Mouse (Mus musculus) hindbrain, embryonic 16.5 days (tissue): ENCODE data around the gene Tmx4. TPM values are rescaled to one million over a fixed set of nuclear protein-coding genes. Genes with fewer than 3 reads are reported as not detected.

Experiments used
- ATAC-seq: fragments of 200-750 bp; cut with Nextera tagmentation; 2 replicates; pipeline ENCODE4 v1.8.0; 2017; ENCODE audit warnings: moderate TSS enrichment, moderate library complexity
- H3K27ac ChIP-seq: fragments of 300-500 bp; sonication (generic); 2 replicates; pipeline ENCODE4 v1.5.1; 2014; ENCODE audit warnings: low read depth, mild to moderate bottlenecking, control low read depth, low read length, moderate library complexity
- H3K27me3 ChIP-seq: fragments of 300-500 bp; sonication (generic); replicated peaks from 2 replicates; pipeline ENCODE4 v1.6.1; 2014; ENCODE audit warnings: low read length; ENCODE audit not compliant: control insufficient read depth, insufficient read depth
- H3K36me3 ChIP-seq: fragments of 300-500 bp; sonication (generic); 2 replicates; pipeline ENCODE4 v1.6.1; 2014; ENCODE audit warnings: mild to moderate bottlenecking, low read length, moderate library complexity, mixed read lengths; ENCODE audit not compliant: control insufficient read depth, insufficient read depth
- H3K4me1 ChIP-seq: fragments of 300-500 bp; sonication (generic); 2 replicates; pipeline ENCODE4 v1.6.1; 2014; ENCODE audit warnings: low read depth, low read length; ENCODE audit not compliant: control insufficient read depth, insufficient read depth
- H3K4me2 ChIP-seq: fragments of 300-500 bp; sonication (generic); 2 replicates; pipeline ENCODE4 v1.6.1; 2014; ENCODE audit warnings: mild to moderate bottlenecking, low read length, control low read depth, moderate library complexity
- H3K4me3 ChIP-seq: fragments of 300-500 bp; sonication (generic); 2 replicates; pipeline ENCODE4 v1.5.1; 2014; ENCODE audit warnings: mild to moderate bottlenecking, low read length, control low read depth, moderate library complexity
- H3K9ac ChIP-seq: fragments of 300-500 bp; sonication (generic); 2 replicates; pipeline ENCODE4 v1.6.1; 2014; ENCODE audit warnings: low read depth, mild to moderate bottlenecking, control low read depth, low read length, moderate library complexity
- H3K9me3 ChIP-seq: fragments of 300-500 bp; sonication (generic); 2 replicates; pipeline ENCODE4 v1.6.1; 2014; ENCODE audit warnings: mild to moderate bottlenecking, low read length, moderate library complexity; ENCODE audit not compliant: control insufficient read depth
- WGBS: fragments of 180-500 bp; shearing (Covaris S2); extraction: QIAGEN DNeasy Blood & Tissue Kit; methylation state at CpG from one replicate; pipeline ENCODE4 v1.1.7; 2014; 5-methylcytosine and 5-hydroxymethylcytosine counted together
- polyA plus RNA-seq: library from polyadenylated mRNA; unstranded; fragments of >200 nt; fragmentation: Nextera tagmentation; extraction: Ambion mirVana; gene quantifications from 2 replicates; pipeline ENCODE4 v1.2.1, GENCODE M21; 2015

Gene Tmx4
- polyA plus RNA-seq, 1 experiment from 2014 or later = 98.9 TPM

DNA sequence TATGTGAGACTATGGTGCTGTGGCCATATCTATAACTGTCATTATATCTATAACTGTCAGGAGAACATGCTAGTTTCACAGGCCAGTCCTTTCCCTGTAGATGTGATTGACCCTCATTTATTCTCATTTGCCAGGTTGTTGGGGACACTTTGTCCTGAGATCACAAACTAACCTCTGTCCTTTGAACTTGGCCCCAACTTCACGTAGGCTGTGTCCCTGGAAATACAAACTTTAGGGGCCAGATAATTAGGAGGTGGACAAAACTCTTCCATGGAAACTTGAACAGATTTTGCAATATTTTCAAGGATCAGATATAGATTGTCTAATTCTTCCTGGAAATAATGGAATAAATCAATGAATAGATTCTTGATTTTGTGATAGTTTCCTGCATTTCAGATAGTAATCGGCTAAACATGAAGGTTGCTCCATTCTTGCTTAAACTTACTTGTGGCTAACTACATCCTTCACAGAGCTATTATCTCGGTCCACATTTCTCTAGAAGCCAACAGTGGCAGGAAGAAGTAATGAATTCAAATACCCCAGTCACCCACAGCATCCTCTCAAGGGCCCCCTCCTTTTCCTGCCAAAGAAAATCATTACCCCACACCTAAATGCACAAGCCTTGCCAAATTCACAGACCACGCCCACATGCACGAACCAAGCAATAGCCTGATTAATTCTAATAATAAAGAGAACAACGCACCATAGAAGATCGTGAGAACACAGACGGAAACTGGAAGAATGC, 99.5 kb downstream of the Tmx4 start:
- H3K4me1 ChIP-seq = no peaks in the 10 kb centered on the region
- ATAC-seq = no peak
- H3K9me3 ChIP-seq = no peaks in the 10 kb centered on the region
- 75% methylated on average over 8 of the region's 8 CpGs for WGBS
- no peak overlapping the region for H3K9ac ChIP-seq
- H3K27ac ChIP-seq = no peak overlapping the region
- H3K27me3 ChIP-seq = no peaks in the 10 kb centered on the region
- H3K4me2 ChIP-seq = no peak overlapping the region
- no peaks in the 10 kb centered on the region for H3K36me3 ChIP-seq
- H3K4me3 ChIP-seq = no peak overlapping the region

Other genes with a start within 250 kb of the Tmx4 start
- gene Hao1, start 89.8 kb downstream of the Tmx4 start, polyA plus RNA-seq = 0.07 and 0.10 TPM in 2 replicates
- 46.3 and 51.8 TPM in 2 replicates for gene Plcb1, start 141.9 kb upstream of the Tmx4 start, polyA plus RNA-seq